Mouse (Mus musculus): ENCODE measurements around the gene Cdk13.

DNA sequence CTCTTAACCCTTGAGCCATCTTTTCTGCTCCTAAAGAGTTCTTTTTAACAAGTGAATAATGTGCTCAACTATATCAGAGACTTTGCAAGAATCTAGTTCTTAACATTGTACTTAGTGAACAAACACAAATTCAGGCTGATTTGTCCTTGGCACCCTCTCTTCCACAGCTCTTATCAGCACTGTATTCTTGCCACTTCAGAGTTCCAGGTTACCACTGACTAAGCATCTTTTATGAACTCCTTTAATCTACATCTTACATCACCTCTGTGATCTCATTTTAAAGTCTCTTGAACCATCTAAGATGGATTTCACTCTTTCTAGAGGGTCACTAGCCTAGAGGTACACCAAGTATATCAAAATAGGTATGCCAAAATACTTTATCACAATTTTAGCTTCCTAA lies 29.5 kb downstream of the Cdk13 start:
- TF ChIP-seq POLR2A (IDR thresholded peaks at IDR 0.05; ENCODE audit: low read depth, low read length) (no peak), CTCF (IDR thresholded peaks at IDR 0.05; ENCODE audit: borderline replicate concordance, insufficient read depth, low read length) (no peak)

Data from embryonic fibroblast, embryonic 13.5 days (primary cell).